In the genomic region with DNA sequence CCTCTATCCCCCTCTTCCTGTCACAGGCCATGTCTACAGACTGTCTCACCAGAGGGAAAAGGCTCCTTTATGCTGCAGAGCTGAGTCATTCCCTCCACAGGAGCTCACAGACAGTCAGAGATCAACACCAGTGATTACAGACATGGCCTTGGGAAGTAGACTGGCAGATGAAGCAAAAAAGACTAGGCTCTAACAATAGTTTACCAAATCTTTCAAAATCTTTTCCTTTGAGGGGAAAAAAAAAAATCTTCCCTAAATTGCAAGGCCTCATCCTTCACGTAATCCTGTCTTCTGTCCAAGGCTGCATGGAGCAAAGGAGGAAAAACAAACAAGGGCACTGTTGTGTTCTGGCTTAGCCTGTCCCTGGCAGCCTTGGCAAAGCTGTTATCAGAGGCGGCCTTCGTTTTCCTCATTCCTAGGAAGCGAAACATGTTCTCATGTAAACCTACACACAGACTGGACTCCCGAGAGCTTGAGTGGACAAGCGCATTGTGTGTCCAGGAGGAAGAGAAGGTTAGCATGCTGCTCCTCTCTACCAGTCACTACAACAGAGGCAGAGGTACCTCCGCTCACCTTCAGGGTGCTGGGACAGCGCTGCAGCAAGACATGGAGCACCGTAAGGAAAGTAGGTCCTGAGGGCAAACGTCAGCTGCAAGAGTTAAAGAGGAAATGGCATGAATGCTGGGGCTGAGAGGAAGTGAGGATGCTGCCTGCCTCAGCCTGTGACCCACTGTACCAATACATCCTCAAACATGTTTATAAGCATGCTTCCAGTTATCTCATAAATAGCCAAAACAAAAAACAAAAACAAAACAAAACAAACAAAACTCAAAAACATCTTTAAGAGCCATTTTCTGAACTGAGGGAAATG, we compare ENCODE assay signal across 9 mouse cellular contexts.
DNase-seq lines count a peak whose midpoint lies in the region; ATAC-seq lines count a peak whose summit lies in the region.
"Had no signal": no experiment of that assay in that cellular context is flagged by ENCODE, and none has a peak within 500 bp of the region (broad histone marks: within the 10 kb centered on the region; RNA-seq: fewer than 3 reads in every experiment).

No protein-coding gene starts in this region.

- H3K27me3 ChIP-seq in heart, embryonic 12.5 days (replicated peaks) = no peaks in the 10 kb centered on the region
- no peaks in the 10 kb centered on the region for H3K27me3 ChIP-seq in limb, embryonic 13.5 days
- no peaks in the 10 kb centered on the region for H3K27me3 ChIP-seq in forebrain, embryonic 14.5 days (replicated peaks; ENCODE audit: control insufficient read depth, insufficient read depth, low read length)

- 53% methylated on average over 10 of the region's 10 CpGs for WGBS in heart, embryonic 12.5 days
- 73% methylated on average over 10 of the region's 10 CpGs for WGBS in limb, embryonic 13.5 days
- WGBS in forebrain, embryonic 14.5 days = 82% methylated on average over 10 of the region's 10 CpGs

- peak overlapping the region; percentile 79 for H3K27ac ChIP-seq in heart, embryonic 12.5 days (ENCODE audit: poor library complexity, severe bottlenecking)
- peak overlapping the region; percentile 84 for H3K27ac ChIP-seq in limb, embryonic 13.5 days
- no peak overlapping the region for H3K27ac ChIP-seq in forebrain, embryonic 14.5 days (ENCODE audit: low read depth, low read length)
- H3K27ac ChIP-seq: liver, embryonic 14.5 days had no signal

- no peak overlapping the region for H3K4me2 ChIP-seq in heart, embryonic 12.5 days
- H3K4me2 ChIP-seq in limb, embryonic 13.5 days (replicated peaks) = no peak overlapping the region
- H3K4me2 ChIP-seq in forebrain, embryonic 14.5 days (ENCODE audit: low read length) = no peak overlapping the region

- H3K4me3 ChIP-seq in heart, embryonic 12.5 days = no peak overlapping the region
- H3K4me3 ChIP-seq in limb, embryonic 13.5 days = no peak overlapping the region
- H3K4me3 ChIP-seq in forebrain, embryonic 14.5 days (ENCODE audit: low read depth, low read length) = no peak overlapping the region

- peak; percentile 65; the same call in 1 of the 2 replicates for ATAC-seq in heart, embryonic 12.5 days (ENCODE audit: insufficient number of reproducible peaks, low FRiP score)
- ATAC-seq in limb, embryonic 13.5 days (ENCODE audit: low FRiP score, low read depth) = no peak
- ATAC-seq in forebrain, embryonic 14.5 days = no peak

- intact Hi-C loops in heart, postnatal 36 days (cut with DNase I) = no loop called here

- peaks cover 3% of the 10 kb centered on the region; the same call in 1 of the 2 replicates for H3K36me3 ChIP-seq in heart, embryonic 12.5 days
- H3K36me3 ChIP-seq in limb, embryonic 13.5 days = no peaks in the 10 kb centered on the region
- no peaks in the 10 kb centered on the region for H3K36me3 ChIP-seq in forebrain, embryonic 14.5 days (ENCODE audit: control insufficient read depth, insufficient read depth, low read length)

- H3K9ac ChIP-seq in heart, embryonic 12.5 days = no peak overlapping the region
- H3K9ac ChIP-seq in limb, embryonic 13.5 days = no peak overlapping the region
- H3K9ac ChIP-seq in forebrain, embryonic 14.5 days (ENCODE audit: low read length) = no peak overlapping the region
- H3K9ac ChIP-seq: liver, embryonic 14.5 days had no signal

- no peaks in the 10 kb centered on the region for H3K9me3 ChIP-seq in heart, embryonic 12.5 days (replicated peaks)
- H3K9me3 ChIP-seq in limb, embryonic 13.5 days = no peaks in the 10 kb centered on the region
- H3K9me3 ChIP-seq in forebrain, embryonic 14.5 days (replicated peaks; ENCODE audit: control insufficient read depth, low read length) = no peaks in the 10 kb centered on the region

- no peak for DNase-seq in heart, postnatal 36 days
- peak; percentile 81 for DNase-seq in 3T3-L1 (ENCODE audit: low read depth, low spot score)
- peak; percentile 28 for DNase-seq in c-Kit-positive CD71-positive TER-119-negative erythroid progenitor cells, embryonic 14.5 days (ENCODE audit: low read depth)
- DNase-seq in forebrain, embryonic 14.5 days (ENCODE audit: low spot score) = no peak
- DNase-seq in right cerebral cortex, postnatal 4 days = no peak
- DNase-seq in c-Kit-positive CD71-positive TER-119-positive erythroid progenitor cells, embryonic 14.5 days (ENCODE audit: low spot score) = no peak

- H3K4me1 ChIP-seq in heart, embryonic 12.5 days (replicated peaks) = peaks cover 29% of the 10 kb centered on the region
- H3K4me1 ChIP-seq in limb, embryonic 13.5 days = peaks cover 57% of the 10 kb centered on the region
- H3K4me1 ChIP-seq in forebrain, embryonic 14.5 days (ENCODE audit: control insufficient read depth, insufficient read depth, low read length) = 0 out of 2 replicates have a peak, but pooled peaks cover 3% of the 10 kb centered on the region

Comparison
In these comparisons a context has a peak if more than half of its experiments do, and no peak if none do; other contexts are left out.
1. DNase-seq: peak in 3T3-L1 (single experiment) and c-Kit-positive CD71-positive TER-119-negative erythroid progenitor cells, embryonic 14.5 days (single experiment); none in heart, postnatal 36 days (0 of 2), forebrain, embryonic 14.5 days (single experiment), right cerebral cortex, postnatal 4 days (single experiment) and c-Kit-positive CD71-positive TER-119-positive erythroid progenitor cells, embryonic 14.5 days (single experiment).